Mouse (Mus musculus) gastrocnemius, adult 2 months (tissue): ENCODE measurements around the gene Bcl2. TPM values are rescaled to one million over a fixed set of nuclear protein-coding genes. Genes with fewer than 3 reads are reported as not detected.

Experiments
- DNase-seq: peaks from one replicate; pipeline ENCODE4 v3.0.0; 2022
- H3K27ac ChIP-seq: fragments of 200-600 bp; 2 replicates; pipeline ENCODE4 v1.8.1; 2022; ENCODE audit warnings: mild to moderate bottlenecking
- H3K4me3 ChIP-seq: fragments of 200-600 bp; 2 replicates; pipeline ENCODE4 v1.8.1; 2022; ENCODE audit warnings: mild to moderate bottlenecking, moderate library complexity
- CTCF ChIP-seq: fragments of 200-600 bp; IDR thresholded peaks from 2 replicates; pipeline ENCODE4 v1.8.1; 2022; ENCODE audit warnings: antibody characterized with exemption, mild to moderate bottlenecking, moderate library complexity
- intact Hi-C: fragments of 180-260 bp; cut with DNase I; formaldehyde crosslinking; loops from one replicate; pipeline ENCODE4 v1.15.1; 2025
- total RNA-seq, 2 experiments: library from RNA; stranded (reverse); gene quantifications; 2 replicates each; pipeline ENCODE4 v1.2.3; 2021

The Bcl2 gene
- total RNA-seq, 2 experiments from 2014 or later: 1.6 to 2.1 TPM

DNA sequence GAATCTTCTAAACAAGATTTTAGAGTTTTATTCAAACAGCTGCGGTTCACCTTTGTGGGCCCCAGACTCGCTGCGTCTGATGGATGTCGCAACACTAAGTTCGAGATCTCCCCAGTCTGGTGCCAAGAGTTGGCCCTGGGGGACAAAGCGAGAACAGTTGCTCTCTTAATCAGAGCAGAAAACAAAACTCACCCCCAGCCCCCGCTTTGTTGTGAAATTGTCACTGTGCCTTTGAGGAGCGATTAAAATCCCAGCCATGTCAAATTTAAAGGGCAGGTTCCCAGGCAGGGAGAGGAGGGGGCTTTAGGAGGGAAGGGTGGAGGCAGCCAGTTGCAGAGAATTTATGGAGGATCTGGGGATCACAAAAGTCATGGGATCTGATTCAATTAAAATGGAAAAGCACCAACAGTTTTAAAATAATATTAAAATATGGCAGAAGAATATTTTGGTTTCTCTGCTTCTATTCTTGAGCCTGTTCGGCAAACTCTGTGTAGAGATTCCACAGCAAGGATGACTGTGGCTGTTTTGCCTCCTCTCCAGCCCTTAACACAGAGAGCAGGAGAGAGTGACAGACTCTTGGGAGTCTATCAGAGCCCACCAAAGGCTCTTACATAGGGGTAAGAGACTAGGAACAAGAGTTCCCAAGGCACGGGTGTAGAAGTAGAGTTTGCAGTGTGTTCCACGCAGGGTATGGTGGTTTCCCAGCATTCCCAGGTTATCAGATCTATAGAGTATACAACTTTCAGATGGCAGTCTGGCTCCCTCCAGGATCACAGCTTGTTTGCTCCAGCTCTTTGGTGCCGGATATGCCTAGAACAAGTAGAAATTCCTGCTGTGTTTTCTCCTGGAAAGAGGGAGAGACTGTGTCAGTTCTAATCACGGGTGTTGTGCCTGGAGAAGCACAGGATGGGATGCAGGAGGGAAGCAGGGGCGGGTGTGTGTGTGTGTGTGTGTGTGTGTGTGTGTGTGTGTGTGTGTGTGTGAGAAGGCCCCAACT is 130.5 kb downstream of the Bcl2 start:
- peak; percentile 84 for DNase-seq
- H3K27ac ChIP-seq: peak overlapping the region; percentile 67
- intact Hi-C loops: no loop called here
- TF ChIP-seq CTCF: no peak
- H3K4me3 ChIP-seq: peak overlapping the region; percentile 22

DNA sequence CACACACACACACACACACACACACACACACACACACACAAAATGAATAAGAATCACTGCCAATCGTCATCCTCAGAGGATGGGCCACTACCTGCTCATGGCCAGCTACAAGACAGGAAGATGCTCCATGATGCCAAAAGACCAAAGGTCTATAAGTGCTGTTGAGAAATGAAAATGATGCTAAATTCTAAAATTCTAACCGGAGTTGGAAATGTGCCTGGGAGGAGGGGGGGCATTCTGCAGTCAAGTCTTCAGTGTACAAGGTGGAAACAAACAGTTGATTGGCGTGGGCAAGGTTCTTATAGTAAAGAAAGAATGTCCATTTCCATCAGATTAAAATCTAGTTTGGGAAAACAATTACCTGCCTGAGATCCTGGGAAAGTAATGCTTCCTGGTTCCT is 131.3 kb downstream of the Bcl2 start:
- no peak for DNase-seq
- intact Hi-C loops: no loop called here
- H3K4me3 ChIP-seq: peak overlapping the region; percentile 22; the same call in 1 of the 2 replicates
- TF ChIP-seq CTCF: no peak
- peak overlapping the region; percentile 67; the same call in 1 of the 2 replicates for H3K27ac ChIP-seq

DNA sequence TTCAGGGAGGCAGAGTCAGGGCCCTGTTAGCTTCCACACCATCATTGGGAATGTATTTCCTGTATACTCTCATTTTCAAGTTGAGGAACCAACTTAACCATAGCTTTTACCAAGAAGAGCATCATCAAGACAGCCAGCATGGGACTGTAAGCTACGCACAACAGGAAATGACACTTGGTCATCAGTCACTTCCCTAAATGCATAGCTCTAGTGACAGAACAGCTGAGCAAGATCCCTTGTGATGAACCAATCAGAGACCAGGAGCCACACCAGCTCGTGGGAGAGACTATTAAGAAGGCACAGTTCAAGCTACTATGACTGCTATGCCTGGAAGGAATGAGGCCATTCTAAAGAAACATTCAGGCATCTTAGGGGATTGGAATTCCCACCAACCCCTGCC is 132.3 kb downstream of the Bcl2 start:
- no peak for DNase-seq
- intact Hi-C loops: no loop called here
- H3K27ac ChIP-seq: no peak overlapping the region

DNA sequence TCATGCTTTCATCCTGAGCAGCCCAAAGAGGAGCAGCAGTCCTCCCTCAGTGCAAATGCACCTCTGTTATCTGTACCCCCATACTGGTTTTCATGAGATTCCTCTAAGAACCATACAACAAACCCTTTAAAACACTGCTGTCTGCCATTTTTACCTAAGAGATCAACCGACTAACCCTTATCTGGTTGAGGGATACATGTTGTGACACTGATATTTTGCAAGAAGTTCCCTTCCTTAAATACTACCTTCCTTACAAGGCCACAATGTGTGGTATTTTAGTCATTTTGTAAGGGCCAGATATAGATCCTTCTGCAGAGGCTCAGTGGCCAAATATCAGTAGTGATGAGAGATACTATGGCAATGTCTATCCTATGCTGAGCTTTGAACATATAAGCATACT is 134.3 kb downstream of the Bcl2 start:
- no peak for DNase-seq
- intact Hi-C loops: no loop called here
- H3K27ac ChIP-seq: no peak overlapping the region
- no peak for TF ChIP-seq CTCF
- H3K4me3 ChIP-seq: no peak overlapping the region

More for the DNA sequence above, 132.3 kb downstream of the Bcl2 start:
- TF ChIP-seq CTCF: no peak
- no peak overlapping the region for H3K4me3 ChIP-seq

DNA sequence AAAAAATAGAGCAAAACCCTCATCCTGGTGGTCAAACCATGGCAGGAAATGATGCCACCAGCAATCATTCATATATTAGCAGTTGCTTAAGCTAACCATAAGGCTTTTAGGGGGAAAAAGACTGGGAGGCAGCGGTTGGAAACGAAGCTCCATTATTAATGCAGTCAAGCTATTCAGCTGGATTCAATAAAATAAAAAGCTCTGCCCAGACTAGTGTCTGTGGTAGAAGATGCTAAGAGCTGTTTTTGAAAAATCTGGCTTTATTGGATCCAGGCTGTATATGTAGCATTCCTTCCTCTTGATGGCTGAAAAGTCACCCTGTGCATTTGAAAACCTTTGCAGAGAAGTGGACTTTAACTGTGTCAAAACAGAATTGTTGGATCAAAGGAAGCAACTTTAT is 141.6 kb downstream of the Bcl2 start:
- no peak for TF ChIP-seq CTCF
- H3K27ac ChIP-seq: no peak overlapping the region
- intact Hi-C loops: no loop called here
- DNase-seq: no peak
- H3K4me3 ChIP-seq: no peak overlapping the region

DNA sequence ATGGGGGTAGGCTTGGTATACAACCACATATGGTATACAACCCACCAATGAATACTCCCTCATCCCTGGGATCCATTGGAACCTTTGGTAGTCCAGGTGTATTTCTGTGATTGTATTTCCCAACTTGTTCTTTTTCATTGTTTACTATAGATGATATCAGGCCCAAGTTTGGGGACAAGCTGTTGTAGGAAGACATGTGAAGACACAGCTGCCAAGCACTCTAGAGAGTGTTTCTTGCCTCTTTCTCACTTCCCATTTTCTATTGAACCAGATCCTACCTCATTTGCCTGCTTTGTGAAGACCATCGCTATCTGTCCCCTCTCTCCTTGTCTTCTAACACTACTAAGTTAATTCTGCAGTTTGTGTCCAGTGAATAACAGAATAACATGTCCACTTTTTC is 143.2 kb downstream of the Bcl2 start:
- no peak for TF ChIP-seq CTCF
- intact Hi-C loops: no loop called here
- DNase-seq: no peak
- Histone ChIP-seq H3K4me3 (no peak overlapping the region), H3K27ac (no peak overlapping the region)

DNA sequence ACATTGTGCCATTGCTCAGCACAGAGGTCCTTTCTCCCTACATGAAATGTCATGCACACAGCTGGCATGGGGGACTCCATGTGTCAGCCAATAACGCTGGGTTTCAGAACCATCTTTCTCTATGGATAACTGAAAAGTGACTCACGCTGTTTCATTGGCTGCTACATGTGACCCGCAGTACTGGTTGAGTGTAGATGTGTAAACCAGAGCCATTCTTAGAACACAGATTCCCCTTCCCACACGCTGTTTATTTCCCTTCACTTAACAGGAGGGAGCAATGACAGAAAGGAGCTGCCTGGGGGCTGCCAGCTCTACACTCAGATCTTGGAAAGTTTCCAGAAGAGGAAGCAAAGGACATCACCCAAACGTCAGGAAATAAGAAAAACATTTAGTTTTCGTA is 143.7 kb downstream of the Bcl2 start:
- no peak for DNase-seq
- H3K4me3 ChIP-seq: no peak overlapping the region
- intact Hi-C loops: no loop called here
- no peak overlapping the region for H3K27ac ChIP-seq
- TF ChIP-seq CTCF: no peak

DNA sequence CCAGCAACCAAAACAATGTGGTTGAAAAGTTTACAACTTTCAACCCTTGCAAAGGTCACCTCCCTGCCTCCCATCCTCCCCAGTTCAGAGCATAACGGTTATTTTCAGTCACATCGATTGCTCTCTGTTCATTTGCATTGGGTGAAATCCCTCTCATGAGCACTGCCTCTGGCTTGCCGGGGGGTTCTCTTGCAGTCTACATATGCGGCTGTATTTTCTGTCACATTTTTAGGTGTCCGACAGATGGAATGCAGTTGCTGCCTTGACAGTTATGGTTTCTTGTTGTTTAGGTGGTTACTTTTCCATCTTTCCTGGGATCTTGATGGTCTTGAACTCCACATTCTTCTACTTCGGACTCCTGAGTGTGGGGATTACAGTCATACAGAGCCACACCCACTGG is 144.4 kb downstream of the Bcl2 start:
- Histone ChIP-seq H3K4me3 (no peak overlapping the region), H3K27ac (no peak overlapping the region)
- intact Hi-C loops: no loop called here
- no peak for DNase-seq
- TF ChIP-seq CTCF: no peak

DNA sequence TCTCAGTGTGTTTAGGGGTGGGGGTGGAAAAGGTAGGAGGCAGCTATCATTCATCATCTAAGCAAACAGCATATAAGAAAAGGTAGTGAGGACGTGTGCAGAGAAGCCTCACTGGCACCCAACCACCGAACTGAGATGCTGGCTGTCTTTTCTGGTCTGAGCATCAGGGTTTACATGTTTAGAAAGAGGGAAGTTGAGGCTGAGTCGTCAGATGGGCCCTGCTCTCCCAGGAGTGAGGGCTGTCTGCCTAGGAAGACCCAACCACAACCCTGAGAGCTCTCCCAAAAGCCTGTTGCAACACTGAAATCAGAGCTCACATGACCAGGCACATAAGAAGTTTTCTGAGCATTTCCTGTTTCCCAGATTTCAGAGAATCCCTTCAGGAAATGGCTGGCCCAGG is 145.2 kb downstream of the Bcl2 start:
- Histone ChIP-seq H3K4me3 (no peak overlapping the region), H3K27ac (no peak overlapping the region)
- TF ChIP-seq CTCF: no peak
- intact Hi-C loops: no loop called here
- no peak for DNase-seq

DNA sequence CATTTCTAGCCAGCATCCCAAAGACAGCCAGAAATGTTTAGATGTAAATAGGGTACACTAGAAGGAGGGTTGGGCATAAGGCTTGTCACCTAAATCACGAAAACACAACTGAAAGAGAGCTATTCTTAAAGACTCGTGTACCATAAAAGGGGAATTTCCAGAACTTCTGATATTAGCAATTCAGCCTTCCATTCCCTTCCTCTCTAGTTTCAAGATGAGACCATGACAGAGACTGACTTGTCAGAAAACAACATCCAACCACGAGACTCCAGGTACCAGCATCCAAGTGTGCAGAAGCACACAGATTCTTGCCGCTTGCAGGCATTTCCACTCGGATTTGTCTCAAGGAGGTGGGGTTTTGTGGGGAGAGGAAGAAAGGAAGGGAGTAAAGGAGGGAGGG is 146.6 kb downstream of the Bcl2 start:
- DNase-seq: no peak
- no peak for TF ChIP-seq CTCF
- Histone ChIP-seq H3K27ac (no peak overlapping the region), H3K4me3 (no peak overlapping the region)
- intact Hi-C loops: no loop called here

DNA sequence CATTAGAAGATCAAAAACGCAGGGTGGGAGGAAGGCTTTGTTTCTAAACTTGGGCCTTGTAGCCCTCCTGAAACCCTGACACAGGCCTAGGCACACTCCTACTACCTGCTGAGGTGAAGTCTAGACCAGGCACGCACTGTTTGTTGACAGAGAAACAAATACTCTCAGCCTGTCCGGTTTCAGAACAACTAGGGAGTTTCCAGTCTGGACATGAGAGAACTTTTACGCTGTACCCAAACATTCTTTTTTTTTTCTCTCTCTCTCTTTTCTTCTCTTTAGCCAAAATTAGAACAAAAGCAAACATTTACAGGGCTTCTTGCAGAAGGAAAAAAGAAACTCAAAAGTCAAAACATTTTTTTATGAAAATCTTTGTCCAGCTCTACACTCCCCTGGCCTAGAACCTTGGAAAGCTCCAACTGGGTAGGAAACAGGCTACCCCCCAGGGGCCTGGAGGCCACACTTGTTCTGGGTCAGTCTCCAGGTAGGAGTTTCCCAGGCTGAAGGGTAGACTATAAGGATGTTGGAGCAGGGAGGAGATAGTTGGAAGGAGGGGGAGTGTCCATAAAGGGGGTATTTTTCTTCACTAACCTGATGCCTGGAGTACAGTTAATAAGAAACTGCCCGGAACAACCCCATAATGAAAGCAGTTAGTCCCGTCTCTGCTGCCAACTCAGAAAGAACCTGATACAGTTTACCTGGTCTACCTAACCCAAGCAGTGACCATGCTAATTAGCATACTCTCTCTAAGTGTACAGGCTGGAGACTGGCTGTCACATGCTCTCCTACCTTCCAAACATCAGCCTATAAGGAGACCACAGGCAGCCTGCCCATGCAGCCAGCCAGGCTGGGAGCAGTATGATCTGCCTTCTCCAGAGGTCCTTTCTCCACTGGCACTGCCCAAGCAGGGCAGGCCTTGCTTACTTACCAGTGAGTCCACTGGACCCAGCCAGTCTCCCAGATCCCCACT is 147.7 kb downstream of the Bcl2 start:
- Histone ChIP-seq H3K4me3 (no peak overlapping the region), H3K27ac (peak overlapping the region; percentile 38)
- TF ChIP-seq CTCF: no peak

DNA sequence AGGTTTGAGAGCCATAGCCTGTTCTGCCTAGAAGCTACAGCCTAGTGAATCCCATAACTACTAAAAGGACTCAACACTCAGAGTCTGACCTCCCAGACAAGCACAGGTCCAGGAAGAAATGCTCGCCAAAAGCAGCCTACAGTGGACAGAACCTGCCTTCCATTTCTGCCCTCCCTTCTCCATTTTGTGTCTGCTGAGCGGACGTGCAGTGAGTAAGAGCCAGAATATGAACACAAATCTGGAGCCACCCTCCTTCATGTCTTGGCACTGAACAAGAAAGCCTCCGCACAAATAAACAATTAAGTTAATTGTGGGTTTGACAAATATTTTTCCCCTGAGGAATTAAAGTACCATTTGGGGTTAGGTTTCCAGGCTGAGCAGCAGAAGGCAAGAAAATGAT is 148.8 kb downstream of the Bcl2 start:
- intact Hi-C loops: no loop called here
- Histone ChIP-seq H3K27ac (0 out of 2 replicates have a peak overlapping the region, but pooled peaks have one; percentile 38), H3K4me3 (no peak overlapping the region)
- TF ChIP-seq CTCF: no peak
- no peak for DNase-seq

More for the DNA sequence above, 147.7 kb downstream of the Bcl2 start:
- no peak for DNase-seq
- intact Hi-C loops: no loop called here

DNA sequence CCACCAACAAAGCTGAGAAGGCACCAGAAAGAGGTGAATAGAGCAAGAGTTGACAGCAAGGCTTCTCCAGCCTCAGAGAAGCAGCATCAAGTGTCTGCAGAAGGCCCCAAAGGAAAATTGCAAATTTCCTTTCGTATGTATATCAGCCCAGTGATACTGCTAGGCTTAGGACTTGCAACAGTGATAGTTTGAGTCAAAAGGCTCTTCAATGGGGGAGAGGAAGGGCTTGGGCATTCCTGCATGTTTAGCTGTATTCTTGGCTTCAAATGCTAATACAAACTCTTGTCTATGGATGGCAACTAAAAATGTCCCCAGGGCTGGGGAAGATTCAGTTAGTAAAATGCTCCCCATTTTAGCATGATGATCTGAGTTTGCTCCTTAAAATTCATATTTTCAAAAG is 149.6 kb downstream of the Bcl2 start:
- no peak for DNase-seq
- intact Hi-C loops: no loop called here
- TF ChIP-seq CTCF: no peak
- no peak overlapping the region for H3K27ac ChIP-seq
- H3K4me3 ChIP-seq: no peak overlapping the region
